Mouse (Mus musculus) limb, embryonic 10.5 days (tissue): ENCODE data around the gene Hoxa7. TPM values are rescaled to one million over a fixed set of nuclear protein-coding genes. Genes with fewer than 3 reads are reported as not detected.

Experiments
- DNase-seq: peaks from one replicate; pipeline ENCODE4 v3.0.0-alpha.2; 2017; ENCODE audit warnings: low spot score
- H3K27ac ChIP-seq: fragments of 300-500 bp; sonication (generic); 2 replicates; pipeline ENCODE4 v1.5.1; 2016; ENCODE audit warnings: mild to moderate bottlenecking
- H3K27me3 ChIP-seq: fragments of 300-500 bp; sonication (generic); 2 replicates; pipeline ENCODE4 v1.6.1; 2016; ENCODE audit warnings: low read depth, mild to moderate bottlenecking; ENCODE audit not compliant: poor library complexity, severe bottlenecking
- H3K36me3 ChIP-seq: fragments of 300-500 bp; sonication (generic); 2 replicates; pipeline ENCODE4 v1.6.1; 2016; ENCODE audit warnings: mild to moderate bottlenecking, moderate library complexity
- H3K4me1 ChIP-seq: fragments of 300-500 bp; sonication (generic); 2 replicates; pipeline ENCODE4 v1.6.1; 2016
- H3K4me3 ChIP-seq: fragments of 300-500 bp; sonication (generic); 2 replicates; pipeline ENCODE4 v1.5.1; 2016; ENCODE audit warnings: mild to moderate bottlenecking, moderate library complexity
- H3K9me3 ChIP-seq: fragments of 300-500 bp; sonication (generic); replicated peaks from 2 replicates; pipeline ENCODE4 v1.6.1; 2016; ENCODE audit warnings: mild to moderate bottlenecking
- WGBS: fragments of 180-500 bp; shearing (Covaris S2); methylation state at CpG from one replicate; pipeline ENCODE4 v1.1.7; 2016; 5-methylcytosine and 5-hydroxymethylcytosine counted together
- polyA plus RNA-seq: library from polyadenylated mRNA; unstranded; fragments of >200 nt; fragmentation: Nextera tagmentation; extraction: Ambion mirVana; gene quantifications from 2 replicates; pipeline ENCODE4 v1.2.1, GENCODE M21; 2016

The Hoxa7 gene
- polyA plus RNA-seq, 1 experiment from 2014 or later, result 24.8 TPM

GRCm38 (mm10) chr6:52262463-52263320, 41.0 kb upstream of the Hoxa7 start:
- peak overlapping the region; percentile 85 for H3K27ac ChIP-seq

GRCm38 (mm10) chr6:52261751-52262462, 40.3 kb upstream of the Hoxa7 start:
- peaks cover 88% of the 10 kb centered on the region for H3K27me3 ChIP-seq
- 3% methylated on average over 9 of the region's 9 CpGs for WGBS
- no peaks in the 10 kb centered on the region for H3K9me3 ChIP-seq
- peak overlapping the region; percentile 85 for H3K27ac ChIP-seq
- peak; percentile 71 for DNase-seq
- H3K36me3 ChIP-seq, result no peaks in the 10 kb centered on the region
- H3K4me1 ChIP-seq, result peaks cover 42% of the 10 kb centered on the region
- peak overlapping the region; percentile 53 for H3K4me3 ChIP-seq

More at GRCm38 (mm10) chr6:52262463-52263320, 41.0 kb upstream of the Hoxa7 start:
- WGBS, result under 1% methylated on average over 24 of the region's 24 CpGs
- Histone ChIP-seq H3K9me3 (no peaks in the 10 kb centered on the region), H3K4me1 (peaks cover 42% of the 10 kb centered on the region), H3K4me3 (peak overlapping the region; percentile 53), H3K27me3 (peaks cover 96% of the 10 kb centered on the region), H3K36me3 (no peaks in the 10 kb centered on the region)
- peak; percentile 63 for DNase-seq

DNA sequence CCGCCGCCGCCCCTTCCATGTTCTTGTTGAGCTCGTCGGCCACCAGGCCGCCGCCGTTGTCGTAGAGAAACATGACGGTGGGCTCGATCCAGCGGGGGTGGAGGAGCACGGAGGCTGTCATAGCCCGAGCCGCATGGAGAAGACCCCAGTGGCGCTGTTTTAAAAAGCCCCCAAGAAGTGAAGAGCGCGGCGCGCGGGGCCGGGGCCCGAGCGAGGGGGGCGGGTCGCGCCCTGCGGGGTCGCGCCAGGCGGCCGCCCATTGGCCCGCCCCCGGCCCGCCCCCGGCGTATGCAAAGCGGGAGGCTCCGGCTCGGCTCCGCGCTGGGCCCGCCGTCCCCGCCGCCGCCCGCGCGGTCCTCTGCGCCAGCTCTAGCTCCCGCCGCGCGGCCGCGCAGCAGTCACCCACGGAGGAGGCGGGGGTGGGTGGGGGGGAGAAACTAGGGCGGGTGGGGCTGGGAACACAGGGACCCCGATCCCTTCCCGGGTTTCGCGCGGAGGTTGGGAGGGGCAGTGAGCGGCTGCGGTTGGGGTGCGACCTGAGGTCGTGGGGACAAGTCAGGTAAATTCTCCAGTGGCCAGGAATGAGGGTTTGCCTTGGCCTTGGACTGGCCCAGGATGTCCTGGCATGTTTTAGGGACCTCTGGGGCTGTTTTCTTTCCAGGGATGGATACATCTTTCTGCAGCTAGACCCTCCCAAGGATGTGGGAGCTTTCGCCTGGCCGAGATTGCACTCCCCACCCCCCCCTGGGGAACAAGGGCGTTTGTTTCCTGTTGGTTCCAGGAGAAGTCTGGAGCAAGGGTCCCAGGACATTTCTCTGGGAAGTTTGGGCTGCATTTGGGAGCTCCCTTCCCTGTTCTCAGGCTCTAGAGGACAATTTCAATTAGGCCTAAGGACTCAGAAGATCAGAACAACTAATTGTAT, 39.3 kb upstream of the Hoxa7 start, which contains the start of gene Hoxa13:
Gene Hoxa13 (minus strand): TSS at position 227 of the 922 bp plus-strand sequence.
- Histone ChIP-seq H3K27me3 (peaks cover 86% of the 10 kb centered on the region), H3K36me3 (no peaks in the 10 kb centered on the region), H3K4me3 (peak within 1 kb of the TSS; percentile 53), H3K27ac (peak within 1 kb of the TSS; percentile 85), H3K4me1 (peaks cover 42% of the 10 kb centered on the region), H3K9me3 (no peaks in the 10 kb centered on the region)
- WGBS, result under 1% methylated on average over 66 of the region's 72 CpGs
- peak; percentile 80 for DNase-seq

- no peak for DNase-seq
- peak overlapping the region; percentile 53 for H3K4me3 ChIP-seq
- peak overlapping the region; percentile 85 for H3K27ac ChIP-seq
- WGBS, result under 1% methylated on average over 39 of the region's 39 CpGs
- no peaks in the 10 kb centered on the region for H3K9me3 ChIP-seq
- H3K36me3 ChIP-seq, result no peaks in the 10 kb centered on the region
- peaks cover 86% of the 10 kb centered on the region for H3K27me3 ChIP-seq
- peaks cover 36% of the 10 kb centered on the region for H3K4me1 ChIP-seq
Observed at GRCm38 (mm10) chr6:52259811-52260261, 38.2 kb upstream of the Hoxa7 start.

- Histone ChIP-seq H3K4me3 (peak overlapping the region; percentile 53), H3K27ac (peak overlapping the region; percentile 85), H3K36me3 (no peaks in the 10 kb centered on the region), H3K4me1 (peaks cover 37% of the 10 kb centered on the region), H3K9me3 (no peaks in the 10 kb centered on the region), H3K27me3 (peaks cover 86% of the 10 kb centered on the region)
- DNase-seq, result peak; percentile 80
- under 1% methylated on average over 25 of the region's 25 CpGs for WGBS
Observed at GRCm38 (mm10) chr6:52259081-52259790, 37.6 kb upstream of the Hoxa7 start.

- peak overlapping the region; percentile 1; the same call in 1 of the 2 replicates for H3K27ac ChIP-seq
- peaks cover 46% of the 10 kb centered on the region for H3K4me1 ChIP-seq
- peaks cover 85% of the 10 kb centered on the region for H3K27me3 ChIP-seq
- WGBS, result under 1% methylated on average over 6 of the region's 6 CpGs
- DNase-seq, result peak; percentile 91
- H3K4me3 ChIP-seq, result peak overlapping the region; percentile 53
- H3K36me3 ChIP-seq, result no peaks in the 10 kb centered on the region
- H3K9me3 ChIP-seq, result no peaks in the 10 kb centered on the region
Observed at GRCm38 (mm10) chr6:52256956-52257355, 35.3 kb upstream of the Hoxa7 start.

- Histone ChIP-seq H3K36me3 (peaks cover 16% of the 10 kb centered on the region), H3K4me1 (peaks cover 55% of the 10 kb centered on the region), H3K27me3 (peaks cover 85% of the 10 kb centered on the region), H3K27ac (peak overlapping the region; percentile 87), H3K4me3 (peak overlapping the region; percentile 90), H3K9me3 (no peaks in the 10 kb centered on the region)
- under 1% methylated on average over 59 of the region's 59 CpGs for WGBS
- DNase-seq, result peak; percentile 61
Observed at GRCm38 (mm10) chr6:52253511-52254500, 32.2 kb upstream of the Hoxa7 start.

DNA sequence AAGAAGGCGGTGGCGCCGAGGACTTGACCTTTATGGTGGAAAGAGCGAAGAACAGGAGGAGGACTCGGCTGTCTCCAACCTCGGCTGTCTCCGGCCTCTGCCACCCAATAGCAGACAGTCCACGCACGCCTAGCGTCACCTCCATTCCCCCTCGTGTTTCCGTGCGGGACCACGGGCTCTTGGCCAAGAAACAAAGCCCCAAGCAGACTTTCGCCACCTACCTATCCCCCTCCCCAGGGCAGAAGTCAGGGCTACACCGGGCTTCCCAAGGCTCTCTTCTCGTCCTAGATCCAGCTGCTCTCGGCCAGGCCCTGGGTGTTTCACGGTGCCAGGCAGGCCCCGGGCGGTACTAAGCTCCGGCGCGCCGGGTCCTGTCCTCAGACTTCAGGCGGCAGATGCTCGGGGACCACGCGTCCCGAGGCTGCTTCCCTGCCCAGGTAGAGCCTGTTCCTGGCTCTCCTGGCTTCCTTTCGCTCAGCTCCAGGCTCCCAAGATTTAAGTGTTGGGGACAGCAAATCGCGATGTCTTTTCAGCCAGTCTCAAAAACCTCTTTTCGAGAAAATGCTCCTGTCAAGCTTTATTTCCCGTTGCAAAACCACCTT, 31.2 kb upstream of the Hoxa7 start:
- peaks cover 86% of the 10 kb centered on the region for H3K27me3 ChIP-seq
- H3K36me3 ChIP-seq, result peaks cover 16% of the 10 kb centered on the region
- H3K9me3 ChIP-seq, result no peaks in the 10 kb centered on the region
- peak overlapping the region; percentile 90 for H3K4me3 ChIP-seq
- peak overlapping the region; percentile 87 for H3K27ac ChIP-seq
- peaks cover 64% of the 10 kb centered on the region for H3K4me1 ChIP-seq
- DNase-seq, result peak; percentile 78
- under 1% methylated on average over 35 of the region's 35 CpGs for WGBS

DNA sequence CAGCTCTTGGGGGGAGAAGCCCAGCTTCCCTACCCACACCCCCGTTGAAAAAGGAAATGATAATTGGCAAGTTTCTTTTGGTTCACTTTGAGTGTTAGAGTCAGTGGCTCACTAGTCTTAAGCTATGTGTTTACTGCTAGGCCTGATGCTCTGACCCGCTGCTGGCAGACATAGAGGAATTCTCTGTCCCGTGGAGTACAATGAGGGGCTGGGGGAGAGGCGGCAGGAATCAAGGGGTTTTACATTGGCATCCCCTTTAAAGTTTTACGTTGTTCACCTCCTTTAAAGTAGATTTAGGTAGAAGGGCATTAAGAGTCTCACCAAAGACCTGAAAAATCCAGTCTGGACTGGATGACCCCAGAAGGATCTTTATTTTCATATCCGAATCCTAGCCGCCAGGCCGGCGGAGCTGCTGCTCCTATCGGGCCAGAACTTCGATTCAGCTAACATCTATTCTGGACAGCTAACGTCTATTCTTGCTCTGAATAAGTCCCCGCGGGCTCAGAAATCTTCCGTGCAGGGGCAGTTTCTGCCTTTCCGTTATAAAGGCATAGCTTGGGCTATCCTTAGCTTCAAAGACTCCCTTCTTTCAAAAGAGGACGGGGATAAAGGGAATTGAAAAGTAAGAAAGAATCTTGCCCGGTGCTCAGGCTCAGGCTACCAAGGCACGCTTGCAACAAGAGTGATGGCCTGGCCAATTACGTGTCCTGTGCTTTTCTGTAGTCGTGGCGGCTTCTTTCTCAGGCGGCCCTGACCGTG, 30.5 kb upstream of the Hoxa7 start:
- Histone ChIP-seq H3K27ac (peak overlapping the region; percentile 87), H3K4me3 (peak overlapping the region; percentile 90)
- WGBS, result 1% methylated on average over 24 of the region's 24 CpGs

More for the DNA sequence above, 30.5 kb upstream of the Hoxa7 start:
- peak; percentile 66 for DNase-seq
- H3K27me3 ChIP-seq, result peaks cover 90% of the 10 kb centered on the region
- no peaks in the 10 kb centered on the region for H3K9me3 ChIP-seq
- peaks cover 16% of the 10 kb centered on the region for H3K36me3 ChIP-seq
- peaks cover 64% of the 10 kb centered on the region for H3K4me1 ChIP-seq
